Mouse (Mus musculus) CH12.LX (cell line): Measurements from ENCODE around the gene Col4a2. TPM values are rescaled to one million over a fixed set of nuclear protein-coding genes. Genes with fewer than 3 reads are reported as not detected.
A peak's percentile ranks its signal among the peaks of the same experiment; 100 is the strongest.

Source experiments
- DNase-seq: peaks from one replicate; pipeline ENCODE4 v3.0.0-alpha.2; 2013; ENCODE audit errors: extremely low read depth
- H3K27ac ChIP-seq: 2 replicates; pipeline ENCODE4 v1.5.1; 2012; ENCODE audit warnings: low read depth, mild to moderate bottlenecking, control low read depth, moderate library complexity; ENCODE audit not compliant: insufficient read depth
- H3K27me3 ChIP-seq: replicated peaks from 2 replicates; pipeline ENCODE3; 2012; ENCODE audit warnings: inconsistent platforms
- H3K36me3 ChIP-seq, 2 experiments: replicated peaks in 1 of 2; 2 replicates each; pipeline versions ENCODE3 to v1.6.1; 2012; ENCODE audit warnings: inconsistent platforms in 1 of 2, low read length in 1 of 2, mild to moderate bottlenecking in 1 of 2, mixed read lengths in 1 of 2, moderate library complexity in 1 of 2; ENCODE audit not compliant: control insufficient read depth in 1 of 2, insufficient read depth in 1 of 2
- H3K4me1 ChIP-seq, 2 experiments: 2 replicates each; pipeline ENCODE4 v1.6.1; 2012; ENCODE audit warnings: inconsistent platforms in 1 of 2, moderate library complexity in 1 of 2; ENCODE audit not compliant: insufficient read depth in 2 of 2, control insufficient read depth in 1 of 2
- H3K4me2 ChIP-seq: 2 replicates; pipeline ENCODE4 v1.6.1; 2012; ENCODE audit warnings: low read depth, mild to moderate bottlenecking, control low read depth; ENCODE audit not compliant: poor library complexity, insufficient read depth, severe bottlenecking
- H3K4me3 ChIP-seq, 3 experiments: fragments of 150-350 bp in 1 of 3; sonication (generic) in 1 of 3; replicated peaks in 1 of 3; 2 replicates each; pipeline versions ENCODE3 to v1.5.1; 2011 to 2012; ENCODE audit warnings: low read depth in 2 of 3, low read length in 2 of 3, mild to moderate bottlenecking in 2 of 3, moderate library complexity in 2 of 3, control low read depth in 1 of 3, improper control_type of control experiment in 1 of 3, inconsistent platforms in 1 of 3, mixed read lengths in 1 of 3; ENCODE audit not compliant: poor library complexity in 1 of 3
- H3K79me2 ChIP-seq: replicated peaks from 2 replicates; pipeline ENCODE4 v1.6.1; 2012; ENCODE audit warnings: mild to moderate bottlenecking, moderate library complexity; ENCODE audit not compliant: control insufficient read depth, poor library complexity, insufficient read depth, severe bottlenecking; ENCODE audit errors: extremely low read depth
- H3K9ac ChIP-seq: 2 replicates; pipeline ENCODE4 v1.6.1; 2012; ENCODE audit warnings: low read depth, mild to moderate bottlenecking, control low read depth, moderate library complexity; ENCODE audit not compliant: insufficient read depth
- H3K9me3 ChIP-seq: replicated peaks from 2 replicates; pipeline ENCODE3; 2012; ENCODE audit warnings: low read length, inconsistent platforms, mixed read lengths
- BHLHE40 ChIP-seq: IDR thresholded peaks from 2 replicates; pipeline ENCODE4 v1.6.1; 2011; ENCODE audit warnings: mild to moderate bottlenecking, low read depth, low read length, improper control_type of control experiment
- CHD1 ChIP-seq: IDR thresholded peaks from 2 replicates; pipeline ENCODE4 v1.6.1; 2012; ENCODE audit warnings: low read depth, low read length, improper control_type of control experiment, inconsistent platforms
- CHD2 ChIP-seq: IDR thresholded peaks from 2 replicates; pipeline ENCODE4 v1.6.1; 2011; ENCODE audit warnings: low read length, improper control_type of control experiment
- E2F4 ChIP-seq: IDR thresholded peaks from 2 replicates; pipeline ENCODE4 v1.6.1; 2011; ENCODE audit warnings: low read depth, low read length, improper control_type of control experiment; ENCODE audit not compliant: insufficient replicate concordance
- EP300 ChIP-seq: IDR thresholded peaks from 2 replicates; pipeline ENCODE4 v1.6.1; 2011; ENCODE audit warnings: low read length, improper control_type of control experiment
- ETS1 ChIP-seq: conservative IDR thresholded peaks from 2 replicates; pipeline ENCODE4 v1.6.1; 2012; ENCODE audit warnings: low read depth, mild to moderate bottlenecking, inconsistent platforms, low read length, improper control_type of control experiment, moderate library complexity
- HCFC1 ChIP-seq: IDR thresholded peaks from 2 replicates; pipeline ENCODE4 v1.6.1; 2012; ENCODE audit warnings: low read depth, mild to moderate bottlenecking, inconsistent platforms, low read length, improper control_type of control experiment
- IRF4 ChIP-seq: IDR thresholded peaks from 2 replicates; pipeline ENCODE4 v1.6.1; 2014; ENCODE audit warnings: low read depth, mild to moderate bottlenecking, inconsistent platforms, low read length, improper control_type of control experiment
- JUN ChIP-seq: IDR thresholded peaks from 2 replicates; pipeline ENCODE4 v1.6.1; 2011; ENCODE audit warnings: low read depth, mild to moderate bottlenecking, low read length, improper control_type of control experiment, moderate library complexity; ENCODE audit not compliant: insufficient read depth
- JUND ChIP-seq: conservative IDR thresholded peaks from 2 replicates; pipeline ENCODE4 v1.6.1; 2011; ENCODE audit warnings: low read depth, low read length, improper control_type of control experiment
- KAT2A ChIP-seq: IDR thresholded peaks from 2 replicates; pipeline ENCODE4 v1.6.1; 2012; ENCODE audit warnings: low read length, improper control_type of control experiment, inconsistent platforms; ENCODE audit not compliant: insufficient replicate concordance
- MAFK ChIP-seq: IDR thresholded peaks from 2 replicates; pipeline ENCODE4 v1.6.1; 2011; ENCODE audit warnings: low read length, improper control_type of control experiment; ENCODE audit not compliant: insufficient replicate concordance
- MAX ChIP-seq: IDR thresholded peaks from 2 replicates; pipeline ENCODE4 v1.6.1; 2011; ENCODE audit warnings: low read length, improper control_type of control experiment
- MEF2A ChIP-seq: IDR thresholded peaks from 2 replicates; pipeline ENCODE4 v1.6.1; 2014; ENCODE audit warnings: low read depth, mild to moderate bottlenecking, inconsistent platforms, low read length, improper control_type of control experiment, borderline replicate concordance
- MXI1 ChIP-seq: IDR thresholded peaks from 2 replicates; pipeline ENCODE4 v1.6.1; 2011; ENCODE audit warnings: mild to moderate bottlenecking, low read depth, low read length, improper control_type of control experiment
- NELFE ChIP-seq: IDR thresholded peaks from 2 replicates; pipeline ENCODE4 v1.6.1; 2011; ENCODE audit warnings: low read depth, low read length, improper control_type of control experiment
- RCOR1 ChIP-seq: conservative IDR thresholded peaks from 2 replicates; pipeline ENCODE4 v1.6.1; 2012; ENCODE audit warnings: low read depth, mild to moderate bottlenecking, inconsistent platforms, low read length, improper control_type of control experiment
- SIN3A ChIP-seq: IDR thresholded peaks from 2 replicates; pipeline ENCODE4 v1.6.1; 2012; ENCODE audit warnings: low read length, improper control_type of control experiment, inconsistent platforms
- SMC3 ChIP-seq: IDR thresholded peaks from 2 replicates; pipeline ENCODE4 v1.6.1; 2011; ENCODE audit warnings: low read depth, low read length, improper control_type of control experiment
- TCF12 ChIP-seq: IDR thresholded peaks from 2 replicates; pipeline ENCODE4 v1.6.1; 2014; ENCODE audit warnings: low read depth, mild to moderate bottlenecking, inconsistent platforms, low read length, improper control_type of control experiment
- UBTF ChIP-seq: IDR thresholded peaks from 2 replicates; pipeline ENCODE4 v1.6.1; 2012; ENCODE audit warnings: low read depth, mild to moderate bottlenecking, inconsistent platforms, low read length, improper control_type of control experiment, moderate library complexity
- USF2 ChIP-seq: conservative IDR thresholded peaks from 2 replicates; pipeline ENCODE4 v1.6.1; 2011; ENCODE audit warnings: low read depth, low read length, improper control_type of control experiment
- ZNF384 ChIP-seq: IDR thresholded peaks from 2 replicates; pipeline ENCODE4 v1.6.1; 2012; ENCODE audit warnings: low read depth, low read length, improper control_type of control experiment, inconsistent platforms
- dilution Hi-C: fragments of 300-500 bp; cut with MboI; formaldehyde crosslinking; loops from 2 replicates; pipeline ENCODE4 v1.14.3; 2020; ENCODE audit warnings: low sequenced_read_pairs; ENCODE audit not compliant: extremely low pct_unique_long_range_greater_than_20kb, extremely low pct_ligation_motif_present
- in situ Hi-C: fragments of 300-500 bp; cut with MboI; formaldehyde crosslinking; loops from 3 replicates; pipeline ENCODE4 v1.14.3; 2019; ENCODE audit warnings: low sequenced_read_pairs, low pct_ligation_motif_present, low pct_unique_long_range_greater_than_20kb, mixed read lengths
- polyA plus RNA-seq: library from polyadenylated mRNA; unstranded; fragments of >175 nt; gene quantifications from 2 replicates; pipeline ENCODE4 v1.2.1, GENCODE M21; 2012; ENCODE audit warnings: low read depth; ENCODE audit not compliant: insufficient read length
- total RNA-seq, 2 experiments: library from RNA; depleted of rRNA; stranded (reverse); fragments of 300-350 nt in 1 of 2; fragments of >200 nt in 1 of 2; gene quantifications; 2 replicates each; pipeline ENCODE4 v1.2.3; 2012 to 2014

Col4a2 gene
- total and polyA plus RNA-seq, 3 experiments: 0.04 to 0.07 TPM; not detected in 1

DNA sequence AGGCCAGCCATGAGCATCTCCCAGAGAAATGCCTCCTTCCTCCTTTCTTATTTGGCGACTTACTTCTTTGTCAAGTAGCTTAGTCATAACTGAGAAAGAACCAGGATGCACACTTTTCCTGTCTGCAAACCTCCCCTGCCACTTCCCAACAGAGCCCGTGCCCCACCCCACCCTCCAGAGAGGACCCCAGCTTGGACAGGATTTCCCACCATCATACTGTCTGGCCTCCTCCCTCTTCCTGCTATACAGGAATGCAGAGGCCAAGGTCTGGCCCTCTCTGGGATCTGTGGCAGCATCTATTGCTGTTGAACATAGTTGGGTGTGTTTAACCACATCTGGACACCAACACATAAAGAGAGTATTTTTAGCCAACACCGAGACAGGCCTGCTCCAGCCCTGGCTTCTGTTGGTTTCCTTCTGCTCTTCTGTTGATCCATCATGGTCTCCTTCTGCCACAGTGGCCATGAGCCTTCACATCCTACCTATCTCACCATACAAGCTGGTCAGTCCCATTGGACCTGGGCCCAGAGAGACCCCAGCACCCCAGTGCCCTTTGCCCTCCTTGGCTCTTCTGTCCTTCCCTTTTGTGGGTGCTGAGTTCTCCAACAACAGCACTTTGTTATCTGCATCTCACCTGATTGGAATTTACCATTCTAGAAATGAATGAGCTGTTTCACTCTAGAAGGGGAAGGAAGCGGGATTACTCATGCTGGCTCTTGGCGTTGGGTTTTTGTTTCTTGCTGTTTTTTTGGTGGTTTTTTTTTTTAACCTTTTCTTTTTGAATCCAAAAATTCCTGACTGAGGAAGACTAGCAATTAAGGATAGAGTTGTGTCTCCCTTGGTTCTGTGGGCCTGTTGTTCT lies 10.3 kb downstream of the Col4a2 start:
- peak; percentile 43; the same call in 1 of the 2 replicates for TF ChIP-seq RCOR1
- TF ChIP-seq USF2: no peak
- 0 out of 2 replicates have a peak, but pooled peaks have one; percentile 24 for TF ChIP-seq MEF2A
- TF ChIP-seq JUN: peak; percentile 71
- no peak for TF ChIP-seq HCFC1
- TF ChIP-seq MAX: no peak
- no peak for TF ChIP-seq KAT2A
- no peak for TF ChIP-seq UBTF
- 0 out of 2 replicates have a peak, but pooled peaks have one; percentile 31 for TF ChIP-seq MAFK
- TF ChIP-seq E2F4: no peak
- peak; percentile 77 for TF ChIP-seq ETS1
- 0 out of 2 replicates have a peak, but pooled peaks have one; percentile 11 for TF ChIP-seq TCF12
- no peak for TF ChIP-seq NELFE
- no peak for TF ChIP-seq SIN3A
- peak; percentile 90 for TF ChIP-seq BHLHE40
- peak; percentile 91 for TF ChIP-seq EP300
- peak; percentile 76 for TF ChIP-seq IRF4
- TF ChIP-seq ZNF384: peak; percentile 87
- no peak for TF ChIP-seq SMC3
- peak; percentile 69 for TF ChIP-seq JUND
- TF ChIP-seq MXI1: no peak
- TF ChIP-seq CHD2: peak; percentile 14; the same call in 1 of the 2 replicates
- no peak for TF ChIP-seq CHD1
- TF ChIP-seq, all 38 proteins: peak for 12
- Histone ChIP-seq H3K9me3 (peaks cover 3% of the 10 kb centered on the region), H3K4me2 (no peak overlapping the region), H3K27me3 (peaks cover 4% of the 10 kb centered on the region), H3K79me2 (no peaks in the 10 kb centered on the region), H3K9ac (no peak overlapping the region), H3K36me3 (no peaks in the 10 kb centered on the region), H3K4me1 (peaks cover 9 to 24% of the 10 kb centered on the region in 2 experiments), H3K4me3 (no peak overlapping the region), H3K27ac (no peak overlapping the region)
- in situ Hi-C loops: no loop called here
- dilution Hi-C loops: no loop called here
- DNase-seq: peak; percentile 62
